Mouse (Mus musculus) limb, embryonic 14.5 days (tissue): ENCODE results near the gene Large2. TPM values are rescaled to one million over a fixed set of nuclear protein-coding genes. Genes with fewer than 3 reads are reported as not detected.

Source experiments
- ATAC-seq: fragments of 200-750 bp; cut with Nextera tagmentation; 2 replicates; pipeline ENCODE4 v1.8.0; 2017; ENCODE audit warnings: low read depth, moderate number of reproducible peaks, moderate TSS enrichment; ENCODE audit not compliant: low FRiP score
- DNase-seq: peaks from one replicate; pipeline ENCODE4 v3.0.0-alpha.2; 2015; ENCODE audit warnings: low spot score
- H3K27ac ChIP-seq: fragments of 300-500 bp; sonication (generic); replicated peaks from 2 replicates; pipeline ENCODE4 v1.5.1; 2014; ENCODE audit warnings: low read depth, mild to moderate bottlenecking, low read length, moderate library complexity, mixed read lengths
- H3K27me3 ChIP-seq: fragments of 300-500 bp; sonication (generic); 2 replicates; pipeline ENCODE4 v1.6.1; 2014; ENCODE audit warnings: low read length, mixed read lengths; ENCODE audit not compliant: control insufficient read depth, insufficient read depth
- H3K36me3 ChIP-seq: fragments of 300-500 bp; sonication (generic); 2 replicates; pipeline ENCODE4 v1.6.1; 2014; ENCODE audit warnings: mild to moderate bottlenecking, low read length, moderate library complexity, mixed read lengths; ENCODE audit not compliant: control insufficient read depth, insufficient read depth
- H3K4me1 ChIP-seq: fragments of 300-500 bp; sonication (generic); 2 replicates; pipeline ENCODE4 v1.6.1; 2014; ENCODE audit warnings: antibody characterized with exemption, low read length, mixed read lengths; ENCODE audit not compliant: control insufficient read depth, insufficient read depth
- H3K4me2 ChIP-seq: fragments of 300-500 bp; sonication (generic); replicated peaks from 2 replicates; pipeline ENCODE4 v1.6.1; 2014; ENCODE audit warnings: low read depth, mild to moderate bottlenecking, low read length, moderate library complexity; ENCODE audit not compliant: severe bottlenecking
- H3K4me3 ChIP-seq: fragments of 300-500 bp; sonication (generic); replicated peaks from 2 replicates; pipeline ENCODE4 v1.5.1; 2014; ENCODE audit warnings: low read length
- H3K9ac ChIP-seq: fragments of 300-500 bp; sonication (generic); 2 replicates; pipeline ENCODE4 v1.6.1; 2014; ENCODE audit warnings: mild to moderate bottlenecking, low read depth, low read length, moderate library complexity; ENCODE audit not compliant: severe bottlenecking
- H3K9me3 ChIP-seq: fragments of 300-500 bp; sonication (generic); 2 replicates; pipeline ENCODE4 v1.6.1; 2016; ENCODE audit warnings: low read length; ENCODE audit not compliant: control insufficient read depth
- POLR2A ChIP-seq: fragments of 200-500 bp; IDR thresholded peaks from 2 replicates; pipeline ENCODE4 v1.8.0; 2012; ENCODE audit warnings: inconsistent platforms, mild to moderate bottlenecking, moderate library complexity, borderline replicate concordance; ENCODE audit not compliant: insufficient read depth, insufficient read length; ENCODE audit errors: extremely low read depth
- WGBS: fragments of 180-500 bp; shearing (Covaris S2); extraction: QIAGEN DNeasy Blood & Tissue Kit; methylation state at CpG from one replicate; pipeline ENCODE4 v1.1.7; 2014; 5-methylcytosine and 5-hydroxymethylcytosine counted together
- polyA plus RNA-seq, 2 experiments: library from polyadenylated mRNA; depleted of rRNA in 1 of 2; stranded (reverse) in 1 of 2; unstranded in 1 of 2; fragments of >200 nt; fragmentation: Nextera tagmentation in 1 of 2; extraction: Ambion mirVana in 1 of 2; gene quantifications; 2 replicates each; pipeline versions ENCODE4 v1.2.1 to v1.2.3; 2012 to 2014

Gene Large2
- polyA plus RNA-seq, 2 experiments: 16.3 to 32.7 TPM

DNA sequence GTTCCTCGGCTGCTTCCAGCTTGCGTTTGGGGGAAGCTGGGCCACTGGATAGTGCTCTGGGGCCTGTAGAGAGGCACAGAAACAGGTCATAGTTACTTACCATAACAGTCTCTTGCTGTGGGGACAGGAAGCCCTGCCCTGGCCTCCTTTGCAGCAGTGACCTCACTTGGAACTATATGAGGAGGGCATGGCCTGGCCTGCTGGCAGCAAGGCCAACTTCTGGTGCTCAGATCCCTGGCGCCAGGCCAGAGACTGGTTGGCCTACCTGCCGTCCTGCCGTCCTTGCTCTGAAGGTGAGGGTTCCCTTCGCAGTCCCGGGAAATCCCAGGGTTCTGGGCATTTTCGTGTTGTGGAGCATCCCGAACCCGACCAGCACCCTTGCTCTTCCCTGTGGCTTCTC is 37.0 kb upstream of the Large2 start:
- no peak for TF ChIP-seq POLR2A
- ATAC-seq (no peak), DNase-seq (no peak)
- no peak overlapping the region for H3K27ac ChIP-seq
- no peaks in the 10 kb centered on the region for H3K4me1 ChIP-seq
- no peak overlapping the region for H3K4me3 ChIP-seq
- H3K27me3 ChIP-seq: no peaks in the 10 kb centered on the region
- 90% methylated on average over 10 of the region's 10 CpGs for WGBS
- H3K9me3 ChIP-seq: no peaks in the 10 kb centered on the region
- no peak overlapping the region for H3K4me2 ChIP-seq
- H3K9ac ChIP-seq: no peak overlapping the region
- peaks cover 95% of the 10 kb centered on the region for H3K36me3 ChIP-seq

DNA sequence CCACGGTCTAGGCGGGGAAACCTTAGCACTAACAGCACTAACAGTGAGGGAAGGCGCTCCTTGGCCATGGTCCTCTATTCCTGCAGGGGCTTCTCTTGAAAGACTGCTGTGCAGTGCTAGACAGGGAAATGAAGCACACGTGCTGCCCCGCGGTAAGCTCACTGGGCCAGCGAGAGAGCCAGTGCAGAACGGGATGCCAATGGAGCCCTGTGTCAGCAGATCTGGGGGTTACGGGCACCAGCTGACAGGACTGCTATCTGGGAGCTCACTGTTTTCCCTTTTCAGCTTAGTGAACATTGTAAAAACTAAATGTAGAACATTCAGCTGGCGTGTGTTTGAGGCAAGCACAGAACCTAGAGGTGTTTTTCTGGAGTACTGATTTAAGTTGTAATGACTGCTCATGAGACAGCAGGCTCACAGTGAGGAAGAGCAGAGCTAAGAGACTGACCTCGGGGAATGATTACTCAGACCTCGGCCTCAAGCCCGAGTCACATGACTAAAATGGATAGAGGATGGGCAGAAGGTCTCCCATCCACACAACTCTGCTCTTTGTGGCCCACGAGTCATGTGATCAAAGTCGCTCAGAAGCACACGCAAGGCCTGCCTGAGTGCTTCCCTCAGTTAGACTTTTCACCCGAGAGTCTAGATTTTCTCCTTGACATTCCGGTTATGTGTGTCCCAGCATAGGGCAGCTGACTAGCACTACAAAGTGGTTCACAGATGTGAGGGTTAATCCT is 33.8 kb upstream of the Large2 start:
- H3K4me2 ChIP-seq: no peak overlapping the region
- H3K36me3 ChIP-seq: peaks cover 92% of the 10 kb centered on the region
- no peak overlapping the region for H3K27ac ChIP-seq
- H3K9me3 ChIP-seq: no peaks in the 10 kb centered on the region
- no peak overlapping the region for H3K9ac ChIP-seq
- no peak overlapping the region for H3K4me3 ChIP-seq
- ATAC-seq (no peak), DNase-seq (no peak)
- WGBS: 88% methylated on average over 18 of the region's 18 CpGs
- no peaks in the 10 kb centered on the region for H3K4me1 ChIP-seq
- TF ChIP-seq POLR2A: no peak
- no peaks in the 10 kb centered on the region for H3K27me3 ChIP-seq

DNA sequence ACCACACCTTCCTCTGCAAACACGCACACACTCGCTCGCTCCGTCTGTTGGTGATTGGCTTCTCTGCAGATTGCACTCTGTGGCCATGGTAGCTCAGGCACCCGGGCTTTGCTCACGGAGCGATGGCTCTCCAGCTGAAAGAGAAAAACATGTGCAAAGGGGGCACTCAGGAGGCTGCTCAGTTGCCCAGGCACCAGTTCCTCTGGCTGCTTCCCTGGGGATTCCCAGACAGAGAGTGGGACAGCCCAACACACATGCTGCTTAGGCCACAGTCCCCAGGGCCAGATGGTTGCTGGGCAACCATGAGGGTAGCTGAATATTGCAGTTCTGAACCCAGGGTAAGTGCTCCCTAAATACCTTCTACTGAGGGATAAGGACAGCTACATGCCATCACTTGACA is 31.0 kb upstream of the Large2 start:
- ATAC-seq (no peak), DNase-seq (no peak)
- H3K27ac ChIP-seq: no peak overlapping the region
- TF ChIP-seq POLR2A: no peak
- H3K4me2 ChIP-seq: no peak overlapping the region
- H3K27me3 ChIP-seq: peaks cover 2% of the 10 kb centered on the region
- peaks cover 65% of the 10 kb centered on the region for H3K36me3 ChIP-seq
- no peak overlapping the region for H3K9ac ChIP-seq
- H3K4me3 ChIP-seq: no peak overlapping the region
- no peaks in the 10 kb centered on the region for H3K9me3 ChIP-seq
- peaks cover 2% of the 10 kb centered on the region; the same call in 1 of the 2 replicates for H3K4me1 ChIP-seq
- WGBS: 92% methylated on average over 7 of the region's 7 CpGs

DNA sequence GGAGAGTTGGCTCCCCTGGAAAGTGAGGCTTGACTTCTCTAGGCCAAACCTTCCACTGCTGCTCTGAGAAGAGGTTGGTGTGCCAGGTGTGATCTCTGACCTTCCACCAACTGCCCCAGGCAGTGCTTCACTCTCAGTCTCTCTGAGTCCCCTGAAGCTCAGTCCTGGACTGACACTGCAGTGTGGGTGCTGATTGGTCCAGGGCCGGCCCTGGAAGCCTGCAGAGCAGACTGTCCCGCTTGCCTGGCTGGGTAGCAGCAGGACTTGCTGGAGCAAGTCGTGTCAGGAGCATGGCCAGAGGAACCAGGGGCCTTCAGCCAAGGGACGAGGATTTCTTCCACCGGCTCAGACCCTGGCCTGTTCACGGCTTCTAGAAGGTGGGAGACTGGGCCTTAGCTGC is 30.1 kb upstream of the Large2 start:
- Histone ChIP-seq H3K9me3 (no peaks in the 10 kb centered on the region), H3K4me3 (no peak overlapping the region), H3K4me1 (peaks cover 4% of the 10 kb centered on the region; the same call in 1 of the 2 replicates), H3K4me2 (no peak overlapping the region), H3K27ac (no peak overlapping the region), H3K36me3 (peaks cover 56% of the 10 kb centered on the region), H3K9ac (no peak overlapping the region), H3K27me3 (peaks cover 7% of the 10 kb centered on the region)
- 78% methylated on average over 6 of the region's 6 CpGs for WGBS
- DNase-seq: no peak
- TF ChIP-seq POLR2A: no peak
- ATAC-seq: no peak

DNA sequence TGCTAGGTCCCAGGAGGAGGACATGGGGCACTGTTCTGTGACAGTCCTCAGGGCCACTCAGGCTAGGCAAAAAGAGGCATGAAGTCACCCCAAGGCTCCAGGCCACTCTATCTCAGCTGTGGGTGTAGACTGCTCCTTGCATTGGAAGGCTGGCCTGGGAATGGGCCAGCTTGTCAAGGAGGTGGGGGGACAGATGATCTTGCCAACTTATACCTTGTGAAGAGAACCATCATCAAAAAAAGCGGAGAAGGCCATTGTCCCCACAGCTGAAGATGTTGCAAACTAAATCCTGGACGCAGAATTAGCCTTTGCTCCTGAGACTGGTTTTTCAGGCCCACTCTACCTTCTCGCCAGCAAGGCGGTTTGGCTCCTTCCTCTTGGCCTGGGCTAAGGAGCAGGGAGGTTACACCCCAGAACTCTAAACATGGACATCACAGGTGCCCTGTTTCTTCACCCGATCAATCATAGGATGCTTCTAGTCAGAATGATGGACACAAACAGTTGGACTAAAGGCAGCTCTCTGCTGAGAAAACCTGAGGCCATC is 29.2 kb upstream of the Large2 start:
- 95% methylated on average over 5 of the region's 5 CpGs for WGBS
- H3K27ac ChIP-seq: no peak overlapping the region
- peaks cover 7% of the 10 kb centered on the region for H3K27me3 ChIP-seq
- no peak overlapping the region for H3K4me2 ChIP-seq
- H3K9ac ChIP-seq: no peak overlapping the region
- H3K4me1 ChIP-seq: peaks cover 4% of the 10 kb centered on the region; the same call in 1 of the 2 replicates
- DNase-seq (no peak), ATAC-seq (no peak)
- H3K36me3 ChIP-seq: peaks cover 47% of the 10 kb centered on the region
- no peak for TF ChIP-seq POLR2A
- no peak overlapping the region for H3K4me3 ChIP-seq
- no peaks in the 10 kb centered on the region for H3K9me3 ChIP-seq
